7 mouse cellular contexts compared by ENCODE assay signal in the genomic region with DNA sequence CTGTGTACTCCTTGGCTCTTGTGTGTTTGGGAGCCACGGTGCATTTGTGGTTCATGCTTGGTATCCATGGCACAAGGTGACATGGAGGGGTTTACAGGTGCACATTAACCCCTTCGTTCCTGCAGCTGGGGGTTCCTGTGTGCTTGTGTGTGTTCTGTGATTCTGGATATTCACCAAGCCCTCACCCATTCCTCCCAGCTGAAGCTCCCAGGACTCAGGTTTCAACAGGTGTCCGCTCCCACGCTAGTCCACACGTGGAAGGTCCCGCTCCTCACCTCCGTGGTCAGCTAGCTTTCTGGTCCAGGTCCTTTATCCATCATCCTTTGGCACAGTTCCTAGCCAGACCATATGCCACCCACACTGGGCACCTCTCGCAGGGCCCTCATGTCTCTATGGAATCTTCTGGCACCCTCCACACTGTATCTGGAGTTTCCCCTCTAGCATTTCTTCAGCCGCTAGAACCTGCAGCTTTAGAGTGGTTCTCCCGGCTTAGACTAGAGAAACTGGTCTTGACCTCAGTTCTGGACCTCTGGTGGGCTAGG. TPM values are rescaled to one million over a fixed set of nuclear protein-coding genes. Genes with fewer than 3 reads are reported as not detected.
DNase-seq lines count a peak whose midpoint lies in the region; ATAC-seq and TF ChIP-seq lines count a peak whose summit lies in the region.

No protein-coding gene starts in this region.

- ATAC-seq in erythroblast, adult 5-6 weeks (replicated peaks; ENCODE audit: low FRiP score, poor library complexity, severe bottlenecking), result peak; percentile 7
- ATAC-seq in intestine, postnatal 0 days, result no peak

- DNase-seq in lung, adult 2 months, result no peak
- DNase-seq in lung, adult 18-20 months, result no peak
- no peak for DNase-seq in urinary bladder, postnatal 10 days (ENCODE audit: low spot score)
- no peak for DNase-seq in left cerebral cortex, adult 18-20 months (ENCODE audit: low spot score in 2 of 2)

- TF ChIP-seq CTCF in lung, adult 2 months (IDR thresholded peaks at IDR 0.05; ENCODE audit: insufficient read depth, low read length), result no peak
- TF ChIP-seq CTCF in intestine, postnatal 0 days (IDR thresholded peaks at IDR 0.05; ENCODE audit: low read depth), result no peak
- TF ChIP-seq CTCF in olfactory bulb, adult 2 months (IDR thresholded peaks at IDR 0.05; ENCODE audit: insufficient read depth, low read depth, low read length), result no peak

- WGBS in lung, adult 2 months, result 50% methylated on average over 10 of the region's 10 CpGs
- WGBS in intestine, postnatal 0 days, result 66% methylated on average over 10 of the region's 10 CpGs
- 69% methylated on average over 10 of the region's 10 CpGs for WGBS in olfactory bulb, adult 2 months

- H3K9ac ChIP-seq in intestine, postnatal 0 days (ENCODE audit: low read depth, low read length), result peak overlapping the region; percentile 67; the same call in 1 of the 2 replicates

- no peak for TF ChIP-seq POLR2A in lung, adult 2 months (IDR thresholded peaks at IDR 0.05; ENCODE audit: borderline replicate concordance, extremely low read depth, low read depth, low read length)
- no peak for TF ChIP-seq POLR2A in olfactory bulb, adult 2 months (IDR thresholded peaks at IDR 0.05; ENCODE audit: insufficient read depth, low read depth, low read length)

- H3K9me3 ChIP-seq in intestine, postnatal 0 days (ENCODE audit: control insufficient read depth), result no peaks in the 10 kb centered on the region

- H3K27ac ChIP-seq in intestine, postnatal 0 days (ENCODE audit: low read depth, low read length), result 0 out of 2 replicates have a peak overlapping the region, but pooled peaks have one; percentile 73
- H3K27ac ChIP-seq in olfactory bulb, adult 2 months (ENCODE audit: insufficient read depth, low read depth, low read length), result no peak overlapping the region

- H3K4me1 ChIP-seq in lung, adult 2 months (ENCODE audit: control insufficient read depth, insufficient read depth, low read length), result peaks cover 35% of the 10 kb centered on the region
- peaks cover 14% of the 10 kb centered on the region for H3K4me1 ChIP-seq in intestine, postnatal 0 days (replicated peaks; ENCODE audit: control insufficient read depth, insufficient read depth, low read length)
- H3K4me1 ChIP-seq in olfactory bulb, adult 2 months (ENCODE audit: control insufficient read depth, insufficient read depth, low read length), result peaks cover 36% of the 10 kb centered on the region

- peak overlapping the region; percentile 80 for H3K4me2 ChIP-seq in intestine, postnatal 0 days (replicated peaks; ENCODE audit: low read depth)

- H3K4me3 ChIP-seq in lung, adult 2 months (replicated peaks; ENCODE audit: extremely low read depth, low read depth, low read length), result peak overlapping the region; percentile 37
- H3K4me3 ChIP-seq in intestine, postnatal 0 days (ENCODE audit: low read depth, low read length), result peak overlapping the region; percentile 66
- peak overlapping the region; percentile 64; the same call in 1 of the 2 replicates for H3K4me3 ChIP-seq in olfactory bulb, adult 2 months (ENCODE audit: insufficient read depth, low read depth, low read length)

- H3K36me3 ChIP-seq in intestine, postnatal 0 days (ENCODE audit: control insufficient read depth, insufficient read depth), result peaks cover 21% of the 10 kb centered on the region

- peaks cover 11% of the 10 kb centered on the region for H3K27me3 ChIP-seq in intestine, postnatal 0 days (replicated peaks; ENCODE audit: control insufficient read depth, insufficient read depth, low read length)

RNA-seq across cellular contexts. Expression of a gene that starts 0.5 kb away (rescaled TPM):
- 537 and 555 TPM in 2 replicates for polyA plus RNA-seq in lung, adult 2 months (2012; rRNA removed)
- 5.2 TPM in 1 of 2 replicates, not detected in the other for total RNA-seq in erythroblast, adult 5-6 weeks (2015; ENCODE audit: low replicate concordance)
- 9.5 and 11.0 TPM in 2 replicates for total RNA-seq in erythroblast, adult 5-6 weeks (2017; ENCODE audit: low replicate concordance)
- polyA plus RNA-seq in intestine, postnatal 0 days (2015; fragmentation: Nextera tagmentation; extraction: Ambion mirVana), result 27.6 and 29.3 TPM in 2 replicates
- polyA plus RNA-seq in olfactory bulb, adult 2 months (2012; ENCODE audit: insufficient read depth, insufficient read length, low replicate concordance, missing spikeins), result not detected in 2 replicates
- total RNA-seq in left cerebral cortex, adult 18-20 months (2021), result 10 to 100 TPM; 28.9 to 29.1 TPM

RNA-seq across cellular contexts. Expression of a gene that starts 5.8 kb away (rescaled TPM):
- polyA plus RNA-seq in lung, adult 2 months (2012; rRNA removed), result 177 and 239 TPM in 2 replicates
- total RNA-seq in erythroblast, adult 5-6 weeks (2015; ENCODE audit: low replicate concordance), result 0.77 TPM in 1 of 2 replicates, not detected in the other
- total RNA-seq in erythroblast, adult 5-6 weeks (2017; ENCODE audit: low replicate concordance), result 3.2 TPM in 1 of 2 replicates, not detected in the other
- 12.6 and 12.7 TPM in 2 replicates for polyA plus RNA-seq in intestine, postnatal 0 days (2015; fragmentation: Nextera tagmentation; extraction: Ambion mirVana)
- polyA plus RNA-seq in olfactory bulb, adult 2 months (2012; ENCODE audit: insufficient read depth, insufficient read length, low replicate concordance, missing spikeins), result not detected in 2 replicates
- 1 to 10 TPM; 3.7 to 4.5 TPM for total RNA-seq in left cerebral cortex, adult 18-20 months (2021)

RNA-seq across cellular contexts. Expression of a gene that starts 8.3 kb away (rescaled TPM):
- polyA plus RNA-seq in lung, adult 2 months (2012; rRNA removed), result 29.0 and 30.9 TPM in 2 replicates
- total RNA-seq in erythroblast, adult 5-6 weeks (2015; ENCODE audit: low replicate concordance), result 7.3 and 10.0 TPM in 2 replicates
- total RNA-seq in erythroblast, adult 5-6 weeks (2017; ENCODE audit: low replicate concordance), result 5.4 and 9.5 TPM in 2 replicates
- polyA plus RNA-seq in intestine, postnatal 0 days (2015; fragmentation: Nextera tagmentation; extraction: Ambion mirVana), result 36.8 and 37.9 TPM in 2 replicates
- not detected in 2 replicates for polyA plus RNA-seq in olfactory bulb, adult 2 months (2012; ENCODE audit: insufficient read depth, insufficient read length, low replicate concordance, missing spikeins)
- 10 to 100 TPM; 36.6 to 41.6 TPM for total RNA-seq in left cerebral cortex, adult 18-20 months (2021)

RNA-seq across cellular contexts. Expression of a gene that starts 8.4 kb away (rescaled TPM):
- 91.1 and 150 TPM in 2 replicates for polyA plus RNA-seq in lung, adult 2 months (2012; rRNA removed)
- 0.58 and 1.7 TPM in 2 replicates for total RNA-seq in erythroblast, adult 5-6 weeks (2015; ENCODE audit: low replicate concordance)
- 2.2 and 7.7 TPM in 2 replicates for total RNA-seq in erythroblast, adult 5-6 weeks (2017; ENCODE audit: low replicate concordance)
- 39.7 and 40.1 TPM in 2 replicates for polyA plus RNA-seq in intestine, postnatal 0 days (2015; fragmentation: Nextera tagmentation; extraction: Ambion mirVana)
- not detected in 2 replicates for polyA plus RNA-seq in olfactory bulb, adult 2 months (2012; ENCODE audit: insufficient read depth, insufficient read length, low replicate concordance, missing spikeins)
- 10 to 100 TPM; 10.3 to 11.6 TPM for total RNA-seq in left cerebral cortex, adult 18-20 months (2021)

RNA-seq across cellular contexts. Expression of a gene that starts 11.7 kb away (rescaled TPM):
- polyA plus RNA-seq in lung, adult 2 months (2012; rRNA removed), result 289 and 356 TPM in 2 replicates
- 10.0 and 11.3 TPM in 2 replicates for total RNA-seq in erythroblast, adult 5-6 weeks (2015; ENCODE audit: low replicate concordance)
- total RNA-seq in erythroblast, adult 5-6 weeks (2017; ENCODE audit: low replicate concordance), result 5.9 and 6.0 TPM in 2 replicates
- polyA plus RNA-seq in intestine, postnatal 0 days (2015; fragmentation: Nextera tagmentation; extraction: Ambion mirVana), result 75.5 and 79.4 TPM in 2 replicates
- polyA plus RNA-seq in olfactory bulb, adult 2 months (2012; ENCODE audit: insufficient read depth, insufficient read length, low replicate concordance, missing spikeins), result not detected in 2 replicates
- 10 to 100 TPM; 23.6 to 24.8 TPM for total RNA-seq in left cerebral cortex, adult 18-20 months (2021)

Comparison
In these comparisons a context has a peak if more than half of its experiments do, and no peak if none do; other contexts are left out.
1. RNA of a gene that starts 8.3 kb away (polyA plus RNA-seq): 36.8 to 37.9 TPM in intestine, postnatal 0 days and 29.0 to 30.9 TPM in lung, adult 2 months; not detected in olfactory bulb, adult 2 months; every median in the first group is over 10 times any median in the second.
2. Peak in every context shown above with its lines, with median percentiles within 50 percentile points of each other: H3K4me3 ChIP-seq.